Mouse (Mus musculus): ENCODE measurements around the gene Mrm1. TPM values are rescaled to one million over a fixed set of nuclear protein-coding genes. Genes with fewer than 3 reads are reported as not detected.
A peak's percentile ranks its signal among the peaks of the same experiment; 100 is the strongest.
"Not testable (repeated sequence)": the region's sequence is repeated elsewhere in the genome, so short reads cannot be mapped to it uniquely, and the experiment has no call there.

Gene Mrm1
- polyA plus RNA-seq, 1 experiment from 2014 or later = 11.0 TPM

DNA sequence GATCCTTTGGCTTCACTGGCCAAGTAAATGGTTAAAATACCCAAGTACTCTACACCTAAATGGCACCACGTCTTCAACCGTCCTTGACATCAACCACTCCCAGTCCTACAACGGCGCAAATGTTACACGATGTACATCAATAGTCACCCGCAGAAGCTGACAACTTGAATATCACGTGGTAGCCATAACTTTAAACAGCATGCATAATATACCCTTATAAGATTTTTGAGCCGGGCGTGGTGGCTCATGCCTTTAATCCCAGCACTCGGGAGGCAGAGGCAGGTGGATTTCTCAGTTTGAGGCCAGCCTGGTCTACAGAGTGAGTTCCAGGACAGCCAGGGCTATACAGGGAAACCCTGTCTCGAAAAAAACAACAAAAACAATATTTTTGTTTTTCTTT lies 10.2 kb upstream of the Mrm1 start:
- H3K4me1 ChIP-seq (ENCODE audit: control insufficient read depth, insufficient read depth, low read length); H3K27ac ChIP-seq (ENCODE audit: low read depth, low read length); H3K9me3 ChIP-seq (ENCODE audit: control insufficient read depth, low read length); H3K36me3 ChIP-seq (ENCODE audit: control insufficient read depth, insufficient read depth, low read length); ATAC-seq (ENCODE audit: insufficient read depth, low FRiP score, low TSS enrichment); H3K27me3 ChIP-seq (ENCODE audit: control insufficient read depth, insufficient read depth, low read length); DNase-seq (ENCODE audit: low spot score): not testable (repeated sequence)
- 78% methylated on average over 11 of the region's 11 CpGs for WGBS
- Histone ChIP-seq H3K4me2 (ENCODE audit: low read depth) (peak overlapping the region; percentile 83), H3K4me3 (ENCODE audit: low read depth, low read length) (peak overlapping the region; percentile 70), H3K9ac (ENCODE audit: low read length) (peak overlapping the region; percentile 53; the same call in 1 of the 2 replicates)

DNA sequence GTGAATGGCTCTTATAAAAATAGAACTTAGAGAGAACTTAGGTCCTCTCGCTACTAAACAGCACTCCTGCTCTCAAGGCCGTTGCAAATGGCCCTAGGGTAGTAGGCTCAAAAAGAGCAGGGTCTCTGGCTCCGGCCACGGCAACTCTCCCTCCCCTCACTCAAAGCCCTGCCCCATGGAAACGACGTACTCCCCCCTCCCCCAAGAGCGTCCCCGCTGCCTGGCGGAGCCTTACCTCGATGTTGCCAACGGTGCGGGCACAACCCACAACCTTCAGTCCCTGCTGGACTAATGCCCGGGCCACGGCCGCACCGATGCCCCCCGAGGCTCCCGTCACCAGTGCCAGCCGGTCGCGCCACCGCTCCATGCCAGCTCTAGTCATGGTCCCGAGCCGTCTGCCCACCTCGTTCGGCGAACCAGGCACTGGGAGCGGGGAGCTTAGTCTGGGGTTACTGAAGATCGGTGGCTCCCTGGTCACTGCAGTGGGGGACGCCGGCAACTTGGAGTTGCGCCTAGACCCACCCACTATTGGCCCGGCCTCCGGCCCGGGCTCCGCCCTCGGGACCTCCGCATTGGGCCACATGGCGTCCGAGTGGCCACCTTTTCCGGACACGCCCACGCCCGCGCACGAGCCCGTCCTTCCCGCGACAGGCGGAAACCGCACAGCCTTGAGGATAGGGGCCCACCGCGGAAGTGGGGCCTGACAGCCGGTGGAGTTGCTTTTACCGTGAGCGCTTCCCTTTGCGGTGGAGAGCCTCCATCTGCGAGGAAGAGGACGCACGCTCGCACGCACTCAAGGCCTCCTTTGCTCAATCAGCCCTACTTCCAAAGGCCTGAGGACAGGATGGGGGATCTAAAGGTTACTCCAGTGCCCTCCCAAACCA lies 9.4 kb upstream of the Mrm1 start, which contains the start of gene Dhrs11:
Dhrs11 (minus strand) TSS at position 479 of the 884 bp plus-strand sequence.
- no peaks in the 10 kb centered on the region for H3K9me3 ChIP-seq (ENCODE audit: control insufficient read depth, low read length)
- peak within 1 kb of the TSS; percentile 70 for H3K4me3 ChIP-seq (ENCODE audit: low read depth, low read length)
- no peak within 1 kb of the TSS for H3K27ac ChIP-seq (ENCODE audit: low read depth, low read length)
- DNase-seq (ENCODE audit: low spot score) (peak; percentile 88), ATAC-seq (ENCODE audit: insufficient read depth, low FRiP score, low TSS enrichment) (peak; percentile 91)
- peaks cover 2% of the 10 kb centered on the region; the same call in 1 of the 2 replicates for H3K4me1 ChIP-seq (ENCODE audit: control insufficient read depth, insufficient read depth, low read length)
- H3K36me3 ChIP-seq (ENCODE audit: control insufficient read depth, insufficient read depth, low read length) = peaks cover 2% of the 10 kb centered on the region; the same call in 1 of the 2 replicates
- peak within 1 kb of the TSS; percentile 83 for H3K4me2 ChIP-seq (ENCODE audit: low read depth)
- WGBS = under 1% methylated on average over 62 of the region's 62 CpGs
- H3K27me3 ChIP-seq (ENCODE audit: control insufficient read depth, insufficient read depth, low read length) = no peaks in the 10 kb centered on the region
- peak within 1 kb of the TSS; percentile 53 for H3K9ac ChIP-seq (ENCODE audit: low read length)

DNA sequence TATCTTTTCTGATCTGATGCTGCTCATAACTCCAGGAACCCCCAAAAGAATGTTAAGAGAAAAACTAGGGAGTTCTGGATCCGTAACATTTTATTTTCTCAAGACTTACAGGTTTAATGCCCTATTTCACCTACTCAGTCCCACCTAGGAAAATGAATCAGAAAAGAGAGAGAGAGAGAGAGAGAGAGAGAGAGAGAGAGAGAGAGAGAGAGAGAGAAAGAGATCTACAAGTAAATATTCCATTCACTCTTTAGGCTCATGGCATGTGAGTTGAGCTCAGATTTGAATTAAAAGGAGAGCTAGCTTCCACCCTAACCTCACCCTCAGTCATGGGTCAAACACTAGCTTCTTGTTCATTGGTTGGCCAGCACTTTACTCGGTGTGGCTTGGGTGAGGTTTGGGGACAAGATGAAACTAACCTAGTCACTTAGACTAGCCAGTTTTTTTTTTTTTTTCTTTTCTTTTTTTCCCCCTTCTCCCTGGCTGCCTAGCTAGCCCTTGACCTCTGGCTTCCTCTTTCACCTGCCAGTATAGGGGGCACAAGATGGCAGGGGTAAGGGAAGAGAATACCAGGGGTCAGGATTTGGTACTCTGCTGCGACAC lies 8.7 kb upstream of the Mrm1 start:
- H3K4me3 ChIP-seq (ENCODE audit: low read depth, low read length) = peak overlapping the region; percentile 70
- no peaks in the 10 kb centered on the region for H3K9me3 ChIP-seq (ENCODE audit: control insufficient read depth, low read length)
- 43% methylated on average over 3 of the region's 3 CpGs for WGBS
- H3K36me3 ChIP-seq (ENCODE audit: control insufficient read depth, insufficient read depth, low read length) = peaks cover 2% of the 10 kb centered on the region; the same call in 1 of the 2 replicates
- H3K27ac ChIP-seq (ENCODE audit: low read depth, low read length) = no peak overlapping the region
- ATAC-seq (ENCODE audit: insufficient read depth, low FRiP score, low TSS enrichment) = no peak
- no peak for DNase-seq (ENCODE audit: low spot score)
- peak overlapping the region; percentile 53; the same call in 1 of the 2 replicates for H3K9ac ChIP-seq (ENCODE audit: low read length)
- peak overlapping the region; percentile 83 for H3K4me2 ChIP-seq (ENCODE audit: low read depth)
- no peaks in the 10 kb centered on the region for H3K27me3 ChIP-seq (ENCODE audit: control insufficient read depth, insufficient read depth, low read length)
- peaks cover 2% of the 10 kb centered on the region; the same call in 1 of the 2 replicates for H3K4me1 ChIP-seq (ENCODE audit: control insufficient read depth, insufficient read depth, low read length)

DNA sequence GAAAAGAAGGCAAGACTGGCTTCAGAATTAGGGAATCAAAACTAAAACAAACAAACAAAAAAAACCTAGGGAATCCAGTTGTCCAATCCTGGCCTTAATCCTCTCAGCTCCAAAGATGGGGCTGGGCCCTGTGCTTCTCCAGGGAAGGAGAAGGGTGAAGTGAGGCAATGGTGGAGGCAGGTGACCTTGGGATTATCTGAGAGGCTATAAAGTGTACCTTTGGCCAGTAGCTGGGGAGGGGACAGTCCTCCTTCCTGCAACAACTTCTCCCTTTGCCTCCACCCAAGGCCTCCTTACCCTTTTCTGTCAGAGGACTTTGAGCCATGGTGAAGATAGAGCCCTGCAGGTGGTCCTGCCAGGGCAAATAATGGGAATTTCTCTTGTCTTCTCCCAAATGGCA lies 8.2 kb upstream of the Mrm1 start:
- H3K9me3 ChIP-seq (ENCODE audit: control insufficient read depth, low read length) = no peaks in the 10 kb centered on the region
- DNase-seq (ENCODE audit: low spot score) (no peak), ATAC-seq (ENCODE audit: insufficient read depth, low FRiP score, low TSS enrichment) (no peak)
- no peaks in the 10 kb centered on the region; the same call in 1 of the 2 replicates for H3K36me3 ChIP-seq (ENCODE audit: control insufficient read depth, insufficient read depth, low read length)
- H3K4me3 ChIP-seq (ENCODE audit: low read depth, low read length) = no peak overlapping the region
- no peak overlapping the region for H3K9ac ChIP-seq (ENCODE audit: low read length)
- no peak overlapping the region for H3K27ac ChIP-seq (ENCODE audit: low read depth, low read length)
- no peaks in the 10 kb centered on the region for H3K27me3 ChIP-seq (ENCODE audit: control insufficient read depth, insufficient read depth, low read length)
- no peak overlapping the region for H3K4me2 ChIP-seq (ENCODE audit: low read depth)
- H3K4me1 ChIP-seq (ENCODE audit: control insufficient read depth, insufficient read depth, low read length) = peaks cover 2% of the 10 kb centered on the region; the same call in 1 of the 2 replicates

DNA sequence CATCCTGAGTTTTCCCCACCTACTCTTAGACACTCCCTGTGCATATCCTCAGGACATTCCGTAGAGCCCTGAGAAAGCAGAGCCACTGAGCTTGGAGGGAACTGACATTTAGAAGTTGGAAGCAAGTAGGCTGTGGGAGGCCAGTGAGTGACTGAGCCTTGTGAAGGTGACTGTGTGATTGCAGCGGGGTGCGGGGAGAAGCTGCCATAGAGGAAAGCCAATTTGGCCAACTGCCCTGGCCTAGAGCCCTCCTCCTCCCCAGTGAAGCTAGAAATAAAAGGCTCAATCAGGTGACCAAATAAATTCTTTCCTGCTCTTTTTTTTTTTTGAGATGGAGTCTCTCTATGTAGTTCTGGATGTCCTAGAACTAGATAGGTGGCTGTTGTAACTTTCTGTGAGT lies 6.9 kb upstream of the Mrm1 start:
- Histone ChIP-seq H3K4me2 (ENCODE audit: low read depth) (no peak overlapping the region), H3K36me3 (ENCODE audit: control insufficient read depth, insufficient read depth, low read length) (no peaks in the 10 kb centered on the region; the same call in 1 of the 2 replicates), H3K9me3 (ENCODE audit: control insufficient read depth, low read length) (no peaks in the 10 kb centered on the region), H3K27me3 (ENCODE audit: control insufficient read depth, insufficient read depth, low read length) (no peaks in the 10 kb centered on the region), H3K9ac (ENCODE audit: low read length) (no peak overlapping the region), H3K4me1 (ENCODE audit: control insufficient read depth, insufficient read depth, low read length) (peaks cover 2% of the 10 kb centered on the region; the same call in 1 of the 2 replicates), H3K27ac (ENCODE audit: low read depth, low read length) (no peak overlapping the region), H3K4me3 (ENCODE audit: low read depth, low read length) (no peak overlapping the region)
- DNase-seq (ENCODE audit: low spot score) = no peak
- no peak for ATAC-seq (ENCODE audit: insufficient read depth, low FRiP score, low TSS enrichment)
- 74% methylated on average over 3 of the region's 3 CpGs for WGBS

DNA sequence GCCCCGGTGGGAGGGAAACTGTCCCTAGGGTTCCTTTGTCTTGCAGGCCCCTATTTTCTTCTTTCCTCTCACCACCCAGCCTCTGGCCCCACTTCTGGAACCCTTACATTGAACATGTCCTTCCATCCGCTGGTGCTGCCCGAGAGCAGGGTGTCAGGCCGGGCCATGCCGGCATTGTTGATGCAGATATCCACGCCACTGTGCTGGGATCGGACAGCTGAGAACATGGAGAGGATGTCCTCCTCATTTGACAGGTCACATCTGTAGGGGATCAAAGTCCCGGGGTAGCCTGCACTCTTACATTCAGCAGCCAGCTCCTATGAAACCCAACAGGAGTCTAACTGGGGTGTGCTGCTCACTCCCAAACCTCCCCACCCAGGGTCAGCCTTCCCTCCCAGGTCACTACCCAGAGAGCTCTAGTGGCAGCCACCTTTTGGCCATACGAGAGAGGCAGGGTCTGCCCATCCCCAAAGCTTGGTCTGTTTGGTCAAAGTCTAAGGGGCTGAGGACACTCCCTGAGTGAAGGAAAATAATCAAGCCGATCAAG lies 6.0 kb upstream of the Mrm1 start:
- Histone ChIP-seq H3K27me3 (ENCODE audit: control insufficient read depth, insufficient read depth, low read length) (no peaks in the 10 kb centered on the region), H3K4me3 (ENCODE audit: low read depth, low read length) (no peak overlapping the region), H3K4me1 (ENCODE audit: control insufficient read depth, insufficient read depth, low read length) (peaks cover 2% of the 10 kb centered on the region; the same call in 1 of the 2 replicates), H3K4me2 (ENCODE audit: low read depth) (no peak overlapping the region), H3K9me3 (ENCODE audit: control insufficient read depth, low read length) (no peaks in the 10 kb centered on the region), H3K27ac (ENCODE audit: low read depth, low read length) (no peak overlapping the region), H3K36me3 (ENCODE audit: control insufficient read depth, insufficient read depth, low read length) (no peaks in the 10 kb centered on the region), H3K9ac (ENCODE audit: low read length) (no peak overlapping the region)
- 83% methylated on average over 10 of the region's 10 CpGs for WGBS
- DNase-seq (ENCODE audit: low spot score) (no peak), ATAC-seq (ENCODE audit: insufficient read depth, low FRiP score, low TSS enrichment) (no peak)

DNA sequence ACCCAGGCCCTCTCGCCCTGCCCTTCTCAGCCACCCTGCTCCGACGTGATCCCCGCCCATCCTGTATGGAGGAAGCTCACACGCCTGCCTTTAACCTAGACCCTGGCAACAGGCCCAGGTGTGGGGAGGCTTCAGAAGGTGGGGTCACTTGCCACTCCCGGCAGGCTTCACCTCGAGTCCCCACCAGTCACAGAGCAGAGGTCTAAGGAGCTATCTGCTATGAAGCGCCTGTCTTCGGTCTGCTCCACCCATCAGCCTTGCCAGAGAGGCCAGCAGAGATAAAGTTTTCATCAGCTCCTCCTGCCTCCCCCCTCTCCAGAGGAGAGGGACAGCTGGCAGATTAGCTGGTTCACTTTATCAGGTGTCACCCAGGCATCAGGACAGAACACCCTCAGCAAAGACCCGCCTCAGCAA lies 4.2 kb upstream of the Mrm1 start:
- Histone ChIP-seq H3K4me3 (ENCODE audit: low read depth, low read length) (no peak overlapping the region), H3K27me3 (ENCODE audit: control insufficient read depth, insufficient read depth, low read length) (no peaks in the 10 kb centered on the region), H3K27ac (ENCODE audit: low read depth, low read length) (no peak overlapping the region), H3K36me3 (ENCODE audit: control insufficient read depth, insufficient read depth, low read length) (no peaks in the 10 kb centered on the region), H3K4me2 (ENCODE audit: low read depth) (no peak overlapping the region), H3K4me1 (ENCODE audit: control insufficient read depth, insufficient read depth, low read length) (peaks cover 2% of the 10 kb centered on the region; the same call in 1 of the 2 replicates), H3K9me3 (ENCODE audit: control insufficient read depth, low read length) (no peaks in the 10 kb centered on the region), H3K9ac (ENCODE audit: low read length) (no peak overlapping the region)
- WGBS = 73% methylated on average over 10 of the region's 10 CpGs
- ATAC-seq (ENCODE audit: insufficient read depth, low FRiP score, low TSS enrichment) (no peak), DNase-seq (ENCODE audit: low spot score) (no peak)

DNA sequence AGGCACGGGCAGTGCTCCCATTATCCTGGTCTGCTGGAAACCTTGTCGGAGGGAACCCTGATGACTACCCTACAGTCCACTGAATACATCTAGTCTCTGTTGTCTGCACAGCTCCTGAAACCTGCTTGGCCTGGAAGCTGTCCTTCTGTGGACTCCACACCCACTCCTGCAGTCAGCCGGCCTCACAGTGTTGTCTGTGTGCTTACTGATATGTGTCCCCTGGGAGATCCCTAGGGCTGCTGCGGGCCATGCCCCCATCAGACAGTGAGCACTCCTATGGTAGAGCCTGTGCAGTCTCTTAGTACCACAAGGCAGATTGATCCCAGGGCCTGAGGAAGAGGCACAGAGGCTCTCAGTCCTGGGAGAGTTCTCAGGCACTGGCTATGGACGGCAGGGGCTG lies 3.2 kb upstream of the Mrm1 start:
- no peak overlapping the region for H3K4me3 ChIP-seq (ENCODE audit: low read depth, low read length)
- DNase-seq (ENCODE audit: low spot score) (no peak), ATAC-seq (ENCODE audit: insufficient read depth, low FRiP score, low TSS enrichment) (no peak)
- H3K27me3 ChIP-seq (ENCODE audit: control insufficient read depth, insufficient read depth, low read length) = no peaks in the 10 kb centered on the region
- 84% methylated on average over 5 of the region's 5 CpGs for WGBS
- no peaks in the 10 kb centered on the region for H3K4me1 ChIP-seq (ENCODE audit: control insufficient read depth, insufficient read depth, low read length)
- no peaks in the 10 kb centered on the region for H3K36me3 ChIP-seq (ENCODE audit: control insufficient read depth, insufficient read depth, low read length)
- no peak overlapping the region for H3K27ac ChIP-seq (ENCODE audit: low read depth, low read length)
- H3K4me2 ChIP-seq (ENCODE audit: low read depth) = no peak overlapping the region
- no peaks in the 10 kb centered on the region for H3K9me3 ChIP-seq (ENCODE audit: control insufficient read depth, low read length)
- no peak overlapping the region for H3K9ac ChIP-seq (ENCODE audit: low read length)
